Mouse (Mus musculus) megakaryocyte, embryonic 14.5 days (primary cell): ENCODE measurements around the gene Egfl8. TPM values are rescaled to one million over a fixed set of nuclear protein-coding genes. Genes with fewer than 3 reads are reported as not detected.

Source experiments
- H3K27me3 ChIP-seq: replicated peaks from 2 replicates; pipeline ENCODE3; 2012; ENCODE audit warnings: inconsistent platforms
- H3K36me3 ChIP-seq: replicated peaks from 2 replicates; pipeline ENCODE3; 2012; ENCODE audit warnings: low read length, inconsistent platforms, mixed read lengths
- H3K4me1 ChIP-seq: 2 replicates; pipeline ENCODE4 v1.6.1; 2012; ENCODE audit warnings: inconsistent platforms
- H3K4me3 ChIP-seq: replicated peaks from 2 replicates; pipeline ENCODE3; 2012; ENCODE audit warnings: moderate library complexity, mild to moderate bottlenecking, inconsistent platforms
- H3K9me3 ChIP-seq: 2 replicates; pipeline ENCODE4 v1.6.1; 2012; ENCODE audit warnings: inconsistent platforms
- FLI1 ChIP-seq: IDR thresholded peaks from 2 replicates; pipeline ENCODE4 v1.6.1; 2012; ENCODE audit warnings: low read length, inconsistent platforms, mixed read lengths
- GATA1 ChIP-seq: IDR thresholded peaks from 3 replicates; pipeline ENCODE4 v1.6.1; 2012; ENCODE audit warnings: mixed read lengths, low read length, inconsistent platforms, borderline replicate concordance
- polyA plus RNA-seq: library from polyadenylated mRNA; stranded (reverse); fragments of >175 nt; gene quantifications from 2 replicates; pipeline ENCODE4 v1.2.3, GENCODE M21; 2012; ENCODE audit warnings: low replicate concordance; ENCODE audit not compliant: insufficient read depth

Egfl8 gene
- polyA plus RNA-seq = 1.9 TPM in 1 of 2 replicates, not detected in the other

DNA sequence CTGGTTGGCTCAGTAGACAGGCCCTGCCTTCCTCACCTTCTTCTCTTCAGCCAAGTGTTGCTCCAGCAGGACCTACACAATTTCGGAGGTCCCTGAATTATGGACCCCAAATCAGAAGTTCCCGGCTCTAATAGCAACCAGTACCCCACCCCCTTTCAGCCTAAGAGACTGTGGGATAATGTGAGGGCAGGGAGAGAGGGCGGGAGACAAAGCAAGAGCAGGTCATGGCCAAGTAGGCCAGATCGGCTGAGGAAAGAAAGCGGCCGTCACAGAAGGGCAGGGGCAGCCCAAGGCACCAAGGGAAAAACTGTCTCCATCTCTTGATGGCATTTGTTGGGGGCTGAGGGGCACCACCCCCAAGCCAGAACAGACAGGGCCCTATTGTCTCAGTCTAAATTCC is at the start of gene Egfl8:
Gene Egfl8, minus strand, starts transcription at position 101 of the 400 bp plus-strand sequence.
- Histone ChIP-seq H3K27me3 (no peaks in the 10 kb centered on the region), H3K36me3 (peaks cover 78% of the 10 kb centered on the region), H3K4me1 (peaks cover 12% of the 10 kb centered on the region), H3K9me3 (no peaks in the 10 kb centered on the region), H3K4me3 (no peak within 1 kb of the TSS)
- TF ChIP-seq GATA1 (no peak), FLI1 (no peak)

- Histone ChIP-seq H3K36me3 (no peaks in the 10 kb centered on the region), H3K27me3 (peaks cover 72% of the 10 kb centered on the region), H3K9me3 (peaks cover 7% of the 10 kb centered on the region), H3K4me1 (peaks cover 20% of the 10 kb centered on the region), H3K4me3 (no peak overlapping the region)
- no peak for TF ChIP-seq FLI1
- no peak for TF ChIP-seq GATA1
Measured at GRCm38 (mm10) chr17:34664472-34664871, 48.7 kb upstream of the Egfl8 start.

- no peaks in the 10 kb centered on the region for H3K36me3 ChIP-seq
- no peak overlapping the region for H3K4me3 ChIP-seq
- H3K9me3 ChIP-seq = peaks cover 7% of the 10 kb centered on the region
- peaks cover 76% of the 10 kb centered on the region for H3K27me3 ChIP-seq
- no peak for TF ChIP-seq FLI1
- no peak for TF ChIP-seq GATA1
- peaks cover 28% of the 10 kb centered on the region for H3K4me1 ChIP-seq
Measured at GRCm38 (mm10) chr17:34663558-34663957, 47.8 kb upstream of the Egfl8 start.

DNA sequence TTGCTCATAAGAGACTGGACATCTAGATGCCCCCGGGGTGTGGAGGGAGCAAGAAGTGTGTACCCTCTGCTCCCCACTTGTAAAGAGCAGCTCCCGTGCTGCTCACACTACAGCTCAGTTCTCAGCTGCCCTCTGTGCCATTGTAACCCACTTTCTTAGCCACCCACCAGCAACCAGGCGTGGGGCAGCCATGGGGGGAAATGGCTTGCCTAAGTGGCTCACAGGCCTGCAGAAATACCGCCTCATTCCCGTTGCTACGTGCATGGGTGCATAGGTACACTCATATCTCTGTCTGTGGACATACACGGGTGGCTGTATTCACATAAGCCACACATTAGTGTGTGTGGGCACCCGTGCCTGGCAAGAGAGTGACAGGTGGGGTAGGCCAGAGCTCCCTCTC is 47.2 kb upstream of the Egfl8 start:
- no peaks in the 10 kb centered on the region for H3K36me3 ChIP-seq
- no peak for TF ChIP-seq GATA1
- no peak for TF ChIP-seq FLI1
- peaks cover 32% of the 10 kb centered on the region for H3K4me1 ChIP-seq
- H3K4me3 ChIP-seq = no peak overlapping the region
- peaks cover 76% of the 10 kb centered on the region for H3K27me3 ChIP-seq
- peaks cover 5% of the 10 kb centered on the region for H3K9me3 ChIP-seq

DNA sequence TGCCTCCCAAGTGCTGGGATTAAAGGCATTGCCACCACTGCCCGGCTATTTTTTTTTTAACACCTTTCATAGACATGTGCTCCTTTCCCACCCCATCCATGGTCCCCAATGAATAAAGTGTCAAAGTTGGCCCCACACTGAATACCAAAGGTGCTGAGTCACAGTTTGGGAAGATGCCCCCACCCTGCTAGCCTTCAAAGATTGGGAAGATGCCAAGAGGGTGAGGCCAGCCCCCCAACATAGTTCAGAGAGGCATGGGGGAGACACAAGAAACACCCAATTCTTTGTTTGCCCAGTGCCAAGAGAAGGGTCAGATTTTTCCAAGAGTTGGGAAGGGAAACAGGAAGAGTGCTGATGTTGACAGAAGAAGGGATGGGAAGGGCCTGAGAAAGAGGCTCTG is 46.7 kb upstream of the Egfl8 start:
- H3K27me3 ChIP-seq = peaks cover 71% of the 10 kb centered on the region
- H3K4me1 ChIP-seq = peaks cover 35% of the 10 kb centered on the region
- TF ChIP-seq FLI1 = no peak
- no peak for TF ChIP-seq GATA1
- H3K9me3 ChIP-seq = 0 out of 2 replicates have a peak, but pooled peaks cover under 1% of the 10 kb centered on the region
- no peaks in the 10 kb centered on the region for H3K36me3 ChIP-seq
- H3K4me3 ChIP-seq = no peak overlapping the region

GRCm38 (mm10) chr17:34661121-34661591 is 45.4 kb upstream of the Egfl8 start:
- H3K36me3 ChIP-seq = peaks cover 2% of the 10 kb centered on the region
- H3K27me3 ChIP-seq = peaks cover 72% of the 10 kb centered on the region
- no peaks in the 10 kb centered on the region for H3K9me3 ChIP-seq
- peak overlapping the region; percentile 67 for H3K4me3 ChIP-seq
- TF ChIP-seq GATA1 (no peak), FLI1 (no peak)
- H3K4me1 ChIP-seq = peaks cover 48% of the 10 kb centered on the region

GRCm38 (mm10) chr17:34660259-34660820 is 44.6 kb upstream of the Egfl8 start:
- H3K27me3 ChIP-seq = peaks cover 65% of the 10 kb centered on the region
- peak overlapping the region; percentile 54 for H3K4me3 ChIP-seq
- H3K4me1 ChIP-seq = peaks cover 56% of the 10 kb centered on the region
- no peaks in the 10 kb centered on the region for H3K9me3 ChIP-seq
- peaks cover 10% of the 10 kb centered on the region for H3K36me3 ChIP-seq
- TF ChIP-seq FLI1 (no peak), GATA1 (no peak)

DNA sequence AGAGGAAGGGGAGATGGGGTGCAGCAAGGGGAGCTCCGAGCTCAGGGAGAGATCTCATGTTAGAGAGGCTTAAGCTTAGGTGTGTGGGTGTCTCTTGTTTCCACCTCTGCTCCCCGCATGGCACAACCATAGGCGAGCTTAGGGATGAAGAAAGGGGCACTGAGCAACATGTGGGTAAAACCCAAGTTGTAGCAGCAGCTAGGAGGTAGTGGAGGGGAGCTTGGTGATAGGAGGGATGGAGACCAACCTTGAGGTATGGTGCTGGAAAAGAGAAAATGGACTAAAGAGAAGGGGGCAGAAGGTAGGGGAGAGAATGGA is 44.1 kb upstream of the Egfl8 start:
- Histone ChIP-seq H3K27me3 (peaks cover 60% of the 10 kb centered on the region), H3K36me3 (peaks cover 15% of the 10 kb centered on the region), H3K4me1 (peaks cover 61% of the 10 kb centered on the region), H3K4me3 (no peak overlapping the region), H3K9me3 (no peaks in the 10 kb centered on the region)
- TF ChIP-seq FLI1 (no peak), GATA1 (no peak)

GRCm38 (mm10) chr17:34659181-34659896 is 43.6 kb upstream of the Egfl8 start:
- TF ChIP-seq GATA1 = no peak
- no peak for TF ChIP-seq FLI1
- Histone ChIP-seq H3K9me3 (no peaks in the 10 kb centered on the region), H3K4me1 (peaks cover 65% of the 10 kb centered on the region), H3K27me3 (peaks cover 56% of the 10 kb centered on the region), H3K36me3 (peaks cover 20% of the 10 kb centered on the region), H3K4me3 (peak overlapping the region; percentile 50)

DNA sequence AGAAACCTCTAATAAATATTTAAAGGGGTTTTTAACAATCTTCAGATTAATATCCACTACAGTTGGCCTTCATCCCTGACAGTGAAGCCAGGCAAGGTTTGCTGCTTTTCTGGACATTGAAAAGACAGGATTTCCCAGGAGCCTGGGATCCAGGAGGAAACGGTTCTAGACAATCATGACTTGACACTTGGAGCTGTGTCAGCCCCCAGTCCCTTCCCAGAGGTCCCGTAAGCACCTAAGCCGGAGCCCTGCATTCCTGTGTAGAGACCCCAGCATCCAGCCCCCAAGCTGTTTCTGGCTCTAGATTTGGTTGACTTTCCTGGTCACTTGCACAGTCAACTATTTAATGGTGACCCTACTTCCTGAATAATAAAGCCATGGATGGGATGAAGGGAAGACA is 42.8 kb upstream of the Egfl8 start:
- TF ChIP-seq GATA1 (no peak), FLI1 (no peak)
- Histone ChIP-seq H3K4me3 (no peak overlapping the region), H3K4me1 (peaks cover 69% of the 10 kb centered on the region), H3K36me3 (peaks cover 27% of the 10 kb centered on the region), H3K27me3 (peaks cover 52% of the 10 kb centered on the region), H3K9me3 (no peaks in the 10 kb centered on the region)
